7 mouse cellular contexts compared by ENCODE assay signal in genomic region chr7:125491760-125492159, GRCm38 (mm10). TPM values are rescaled to one million over a fixed set of nuclear protein-coding genes. Genes with fewer than 3 reads are reported as not detected.
DNase-seq lines count a peak whose midpoint lies in the region; ATAC-seq and TF ChIP-seq lines count a peak whose summit lies in the region.

No protein-coding gene starts in this region.

- H3K4me3 ChIP-seq in neural tube, embryonic 11.5 days (ENCODE audit: low read depth, low read length) = peak overlapping the region; percentile 53
- peak overlapping the region; percentile 66 for H3K4me3 ChIP-seq in forebrain, embryonic 10.5 days
- peak overlapping the region; percentile 64 for H3K4me3 ChIP-seq in limb, embryonic 14.5 days (replicated peaks; ENCODE audit: low read length)
- peak overlapping the region; percentile 64 for H3K4me3 ChIP-seq in stomach, embryonic 15.5 days (replicated peaks)

- TF ChIP-seq POLR2A in limb, embryonic 14.5 days (IDR thresholded peaks at IDR 0.05; ENCODE audit: borderline replicate concordance, extremely low read depth, insufficient read depth, insufficient read length) = no peak

- H3K27ac ChIP-seq in neural tube, embryonic 11.5 days (ENCODE audit: low read depth, low read length) = no peak overlapping the region
- H3K27ac ChIP-seq in forebrain, embryonic 10.5 days = peak overlapping the region; percentile 97
- H3K27ac ChIP-seq in limb, embryonic 14.5 days (replicated peaks; ENCODE audit: low read depth, low read length) = peak overlapping the region; percentile 89
- peak overlapping the region; percentile 71 for H3K27ac ChIP-seq in stomach, embryonic 15.5 days

- peak overlapping the region; percentile 67 for H3K9ac ChIP-seq in neural tube, embryonic 11.5 days (ENCODE audit: low read length)
- H3K9ac ChIP-seq in limb, embryonic 14.5 days (ENCODE audit: low read depth, low read length, severe bottlenecking) = peak overlapping the region; percentile 82
- H3K9ac ChIP-seq in stomach, embryonic 15.5 days = peak overlapping the region; percentile 37; the same call in 1 of the 2 replicates

- H3K4me2 ChIP-seq in neural tube, embryonic 11.5 days (ENCODE audit: low read depth) = peak overlapping the region; percentile 70
- peak overlapping the region; percentile 79 for H3K4me2 ChIP-seq in limb, embryonic 14.5 days (replicated peaks; ENCODE audit: low read depth, low read length, severe bottlenecking)
- H3K4me2 ChIP-seq in stomach, embryonic 15.5 days = peak overlapping the region; percentile 53

- no peak for DNase-seq in neural tube, embryonic 11.5 days (ENCODE audit: low spot score)
- DNase-seq in neural tube, embryonic 10.5 days (ENCODE audit: extremely low spot score, low spot score) = no peak
- DNase-seq in forebrain, embryonic 10.5 days (ENCODE audit: extremely low spot score, low spot score) = no peak
- DNase-seq in limb, embryonic 14.5 days (ENCODE audit: low spot score) = no peak
- DNase-seq in right cerebral cortex, postnatal 10 days (ENCODE audit: low spot score in 2 of 2) = no peak
- DNase-seq in T-cell, adult 2 months (ENCODE audit: low spot score) = no peak

- 29% methylated on average over 12 of the region's 12 CpGs for WGBS in neural tube, embryonic 11.5 days
- WGBS in forebrain, embryonic 10.5 days = 30% methylated on average over 12 of the region's 12 CpGs
- WGBS in limb, embryonic 14.5 days = 26% methylated on average over 12 of the region's 12 CpGs
- WGBS in stomach, embryonic 15.5 days = 16% methylated on average over 12 of the region's 12 CpGs

- no peaks in the 10 kb centered on the region for H3K36me3 ChIP-seq in neural tube, embryonic 11.5 days (ENCODE audit: control insufficient read depth, insufficient read depth, low read length)
- H3K36me3 ChIP-seq in forebrain, embryonic 10.5 days (replicated peaks) = no peaks in the 10 kb centered on the region
- H3K36me3 ChIP-seq in limb, embryonic 14.5 days (ENCODE audit: control insufficient read depth, insufficient read depth, low read length) = 0 out of 2 replicates have a peak, but pooled peaks cover 1% of the 10 kb centered on the region
- H3K36me3 ChIP-seq in stomach, embryonic 15.5 days = no peaks in the 10 kb centered on the region

- H3K27me3 ChIP-seq in neural tube, embryonic 11.5 days (ENCODE audit: control insufficient read depth, insufficient read depth, low read length) = no peaks in the 10 kb centered on the region
- no peaks in the 10 kb centered on the region for H3K27me3 ChIP-seq in forebrain, embryonic 10.5 days (ENCODE audit: poor library complexity, severe bottlenecking)
- no peaks in the 10 kb centered on the region for H3K27me3 ChIP-seq in limb, embryonic 14.5 days (ENCODE audit: control insufficient read depth, insufficient read depth, low read length)
- H3K27me3 ChIP-seq in stomach, embryonic 15.5 days (replicated peaks) = no peaks in the 10 kb centered on the region

- no peaks in the 10 kb centered on the region for H3K9me3 ChIP-seq in neural tube, embryonic 11.5 days (ENCODE audit: control insufficient read depth, low read length)
- no peaks in the 10 kb centered on the region for H3K9me3 ChIP-seq in forebrain, embryonic 10.5 days
- H3K9me3 ChIP-seq in limb, embryonic 14.5 days (ENCODE audit: control insufficient read depth, low read length) = no peaks in the 10 kb centered on the region
- H3K9me3 ChIP-seq in stomach, embryonic 15.5 days = no peaks in the 10 kb centered on the region

- peaks cover 4% of the 10 kb centered on the region for H3K4me1 ChIP-seq in neural tube, embryonic 11.5 days (ENCODE audit: control insufficient read depth, insufficient read depth, low read length)
- H3K4me1 ChIP-seq in forebrain, embryonic 10.5 days = peaks cover 32% of the 10 kb centered on the region
- H3K4me1 ChIP-seq in limb, embryonic 14.5 days (ENCODE audit: control insufficient read depth, insufficient read depth, low read length) = peaks cover 16% of the 10 kb centered on the region
- peaks cover 6% of the 10 kb centered on the region for H3K4me1 ChIP-seq in stomach, embryonic 15.5 days

- peak; percentile 10; the same call in 1 of the 2 replicates for ATAC-seq in neural tube, embryonic 11.5 days (ENCODE audit: insufficient read depth, low FRiP score, low TSS enrichment)
- ATAC-seq in limb, embryonic 14.5 days (ENCODE audit: low FRiP score, low read depth) = no peak
- ATAC-seq in stomach, embryonic 15.5 days (ENCODE audit: insufficient read depth, low FRiP score, low read depth) = no peak

RNA-seq across cellular contexts. Expression of gene Nsmce1, which starts 0.4 kb away (rescaled TPM):
- polyA plus RNA-seq in neural tube, embryonic 11.5 days (2014; fragmentation: Nextera tagmentation; extraction: Ambion mirVana) = 119 TPM in 2 replicates
- polyA plus RNA-seq in forebrain, embryonic 10.5 days (2016; fragmentation: Nextera tagmentation; extraction: Ambion mirVana) = 123 TPM in 2 replicates
- 61.8 and 67.2 TPM in 2 replicates for polyA plus RNA-seq in limb, embryonic 14.5 days (2012; rRNA removed)
- polyA plus RNA-seq in limb, embryonic 14.5 days (2014; fragmentation: Nextera tagmentation; extraction: Ambion mirVana) = 121 TPM in 2 replicates
- 111 and 121 TPM in 2 replicates for polyA plus RNA-seq in stomach, embryonic 15.5 days (2015; fragmentation: Nextera tagmentation; extraction: Ambion mirVana)

RNA-seq across cellular contexts. Expression of gene Kdm8, which starts 47.3 kb away (rescaled TPM):
- 10.8 and 11.2 TPM in 2 replicates for polyA plus RNA-seq in neural tube, embryonic 11.5 days (2014; fragmentation: Nextera tagmentation; extraction: Ambion mirVana)
- 14.5 and 15.6 TPM in 2 replicates for polyA plus RNA-seq in forebrain, embryonic 10.5 days (2016; fragmentation: Nextera tagmentation; extraction: Ambion mirVana)
- polyA plus RNA-seq in limb, embryonic 14.5 days (2012; rRNA removed) = 11.1 and 13.9 TPM in 2 replicates
- 8.7 and 8.9 TPM in 2 replicates for polyA plus RNA-seq in limb, embryonic 14.5 days (2014; fragmentation: Nextera tagmentation; extraction: Ambion mirVana)
- polyA plus RNA-seq in stomach, embryonic 15.5 days (2015; fragmentation: Nextera tagmentation; extraction: Ambion mirVana) = 8.8 and 9.3 TPM in 2 replicates
